Mouse (Mus musculus) heart, embryonic 16.5 days (tissue): ENCODE results near the gene Rbpj. TPM values are rescaled to one million over a fixed set of nuclear protein-coding genes. Genes with fewer than 3 reads are reported as not detected.

Source experiments
- ATAC-seq: fragments of 200-750 bp; cut with Nextera tagmentation; replicated peaks from 2 replicates; pipeline ENCODE4 v1.8.0; 2017; ENCODE audit warnings: moderate number of reproducible peaks; ENCODE audit not compliant: insufficient read depth, low FRiP score; ENCODE audit errors: extremely low read depth
- H3K27ac ChIP-seq: fragments of 300-500 bp; sonication (generic); 2 replicates; pipeline ENCODE4 v1.5.1; 2014; ENCODE audit warnings: mild to moderate bottlenecking, low read length, control low read depth, moderate library complexity
- H3K27me3 ChIP-seq: fragments of 300-500 bp; sonication (generic); 2 replicates; pipeline ENCODE4 v1.6.1; 2014; ENCODE audit warnings: low read length, mixed read lengths; ENCODE audit not compliant: control insufficient read depth, insufficient read depth
- H3K36me3 ChIP-seq: fragments of 300-500 bp; sonication (generic); 2 replicates; pipeline ENCODE4 v1.6.1; 2014; ENCODE audit not compliant: control insufficient read depth, insufficient read depth
- H3K4me1 ChIP-seq: fragments of 300-500 bp; sonication (generic); 2 replicates; pipeline ENCODE4 v1.6.1; 2014; ENCODE audit warnings: low read length, mixed read lengths; ENCODE audit not compliant: control insufficient read depth, insufficient read depth
- H3K4me2 ChIP-seq: fragments of 300-500 bp; sonication (generic); 2 replicates; pipeline ENCODE4 v1.6.1; 2014; ENCODE audit warnings: low read depth, mild to moderate bottlenecking, control low read depth, low read length
- H3K4me3 ChIP-seq: fragments of 300-500 bp; sonication (generic); 2 replicates; pipeline ENCODE4 v1.5.1; 2014; ENCODE audit warnings: mild to moderate bottlenecking, control low read depth, low read length
- H3K9ac ChIP-seq: fragments of 300-500 bp; sonication (generic); 2 replicates; pipeline ENCODE4 v1.6.1; 2014; ENCODE audit warnings: low read length, control low read depth
- H3K9me3 ChIP-seq: fragments of 300-500 bp; sonication (generic); replicated peaks from 2 replicates; pipeline ENCODE4 v1.6.1; 2016; ENCODE audit warnings: low read length; ENCODE audit not compliant: control insufficient read depth
- WGBS: fragments of 180-500 bp; shearing (Covaris S2); extraction: QIAGEN DNeasy Blood & Tissue Kit; methylation state at CpG from one replicate; pipeline ENCODE4 v1.1.7; 2014; 5-methylcytosine and 5-hydroxymethylcytosine counted together
- polyA plus RNA-seq: library from polyadenylated mRNA; unstranded; fragments of >200 nt; fragmentation: Nextera tagmentation; extraction: Ambion mirVana; gene quantifications from 2 replicates; pipeline ENCODE4 v1.2.1, GENCODE M21; 2015

The Rbpj gene
- polyA plus RNA-seq, 1 experiment from 2014 or later = 20.3 TPM

DNA sequence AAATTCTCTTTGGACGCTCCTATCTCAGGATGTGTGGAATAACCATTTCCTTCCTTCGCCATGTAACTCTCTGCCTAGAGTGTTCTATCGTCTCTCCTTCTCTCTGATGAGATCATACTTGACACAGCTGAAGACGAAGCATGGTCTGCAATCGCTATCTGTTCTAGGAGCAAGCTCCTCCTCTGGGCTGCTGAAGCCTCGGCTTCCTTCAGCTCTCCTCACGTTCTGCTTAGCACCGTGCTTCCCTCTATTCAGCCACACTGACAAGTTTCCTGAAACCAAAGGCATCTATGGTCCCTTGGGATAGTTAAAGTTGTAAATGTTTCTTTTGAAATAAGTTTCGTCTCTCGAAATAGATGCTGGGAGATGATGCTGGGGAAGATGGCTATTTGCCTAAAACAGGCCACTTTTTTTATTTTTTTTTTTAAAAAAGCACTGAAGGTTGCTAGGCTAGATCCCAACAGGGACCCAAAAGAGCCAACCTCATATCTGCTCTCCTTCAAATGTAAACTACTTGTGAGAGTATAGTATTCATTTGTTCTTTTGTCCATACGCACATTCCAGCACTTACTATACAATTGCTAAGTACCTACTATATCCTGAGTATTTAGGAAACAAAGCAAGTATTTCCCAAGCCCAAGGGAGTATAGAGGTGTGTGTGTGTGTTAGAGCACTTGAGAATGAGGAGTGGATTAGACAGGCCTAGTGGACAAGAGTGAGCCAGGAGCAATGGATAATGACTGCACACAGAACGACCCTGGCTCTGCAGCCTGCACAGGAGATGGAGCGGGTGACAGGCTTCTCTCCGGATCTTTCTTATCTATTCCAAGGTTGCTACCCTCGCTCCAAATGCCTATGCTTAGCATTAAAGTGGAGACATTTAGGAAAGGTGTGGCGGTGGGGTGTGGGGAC, 726 bp downstream of the Rbpj start:
- no peaks in the 10 kb centered on the region for H3K9me3 ChIP-seq
- H3K36me3 ChIP-seq = no peaks in the 10 kb centered on the region
- H3K27ac ChIP-seq = no peak overlapping the region
- ATAC-seq = no peak
- WGBS = 55% methylated on average over 16 of the region's 16 CpGs
- H3K4me2 ChIP-seq = no peak overlapping the region
- peaks cover 16% of the 10 kb centered on the region for H3K4me1 ChIP-seq
- H3K27me3 ChIP-seq = no peaks in the 10 kb centered on the region
- no peak overlapping the region for H3K4me3 ChIP-seq
- H3K9ac ChIP-seq = no peak overlapping the region

- Histone ChIP-seq H3K9me3 (no peaks in the 10 kb centered on the region), H3K36me3 (no peaks in the 10 kb centered on the region), H3K4me1 (peaks cover 19% of the 10 kb centered on the region), H3K27ac (no peak overlapping the region), H3K4me2 (no peak overlapping the region), H3K9ac (no peak overlapping the region), H3K4me3 (no peak overlapping the region), H3K27me3 (no peaks in the 10 kb centered on the region)
- no peak for ATAC-seq
- WGBS = 85% methylated on average over 9 of the region's 9 CpGs
These were observed 1.6 kb downstream of the Rbpj start for GRCm38 (mm10) chr5:53467602-53468001.

- no peak overlapping the region for H3K27ac ChIP-seq
- H3K9me3 ChIP-seq = no peaks in the 10 kb centered on the region
- no peak overlapping the region for H3K4me3 ChIP-seq
- peaks cover 23% of the 10 kb centered on the region for H3K4me1 ChIP-seq
- no peak for ATAC-seq
- H3K27me3 ChIP-seq = no peaks in the 10 kb centered on the region
- 71% methylated on average over 8 of the region's 8 CpGs for WGBS
- no peak overlapping the region for H3K9ac ChIP-seq
- H3K36me3 ChIP-seq = no peaks in the 10 kb centered on the region
- H3K4me2 ChIP-seq = no peak overlapping the region
These were observed 2.4 kb downstream of the Rbpj start for GRCm38 (mm10) chr5:53468366-53468765.

GRCm38 (mm10) chr5:53469098-53469776, 3.3 kb downstream of the Rbpj start:
- no peaks in the 10 kb centered on the region for H3K9me3 ChIP-seq
- H3K9ac ChIP-seq = peak overlapping the region; percentile 49
- H3K4me2 ChIP-seq = peak overlapping the region; percentile 63
- H3K27ac ChIP-seq = peak overlapping the region; percentile 82
- WGBS = 37% methylated on average over 6 of the region's 6 CpGs
- no peaks in the 10 kb centered on the region for H3K36me3 ChIP-seq
- peaks cover 23% of the 10 kb centered on the region for H3K4me1 ChIP-seq
- H3K4me3 ChIP-seq = peak overlapping the region; percentile 35
- H3K27me3 ChIP-seq = no peaks in the 10 kb centered on the region
- ATAC-seq = peak; percentile 49; the same call in 1 of the 2 replicates

GRCm38 (mm10) chr5:53469777-53470131, 3.8 kb downstream of the Rbpj start:
- 0 out of 2 replicates have a peak, but pooled peaks have one; percentile 41 for ATAC-seq
- Histone ChIP-seq H3K4me2 (peak overlapping the region; percentile 63), H3K4me1 (peaks cover 23% of the 10 kb centered on the region), H3K27ac (peak overlapping the region; percentile 82), H3K9ac (peak overlapping the region; percentile 49), H3K36me3 (no peaks in the 10 kb centered on the region), H3K4me3 (peak overlapping the region; percentile 35), H3K9me3 (no peaks in the 10 kb centered on the region), H3K27me3 (no peaks in the 10 kb centered on the region)
- 28% methylated on average over 9 of the region's 9 CpGs for WGBS

GRCm38 (mm10) chr5:53470141-53471079, 4.5 kb downstream of the Rbpj start:
- Histone ChIP-seq H3K9ac (peak overlapping the region; percentile 49), H3K4me2 (peak overlapping the region; percentile 63), H3K4me1 (peaks cover 23% of the 10 kb centered on the region), H3K27ac (peak overlapping the region; percentile 82), H3K27me3 (no peaks in the 10 kb centered on the region), H3K9me3 (no peaks in the 10 kb centered on the region), H3K4me3 (peak overlapping the region; percentile 35), H3K36me3 (no peaks in the 10 kb centered on the region)
- WGBS = 20% methylated on average over 16 of the region's 16 CpGs
- peak; percentile 39; the same call in 1 of the 2 replicates for ATAC-seq

GRCm38 (mm10) chr5:53472485-53472884, 6.5 kb downstream of the Rbpj start:
- no peaks in the 10 kb centered on the region for H3K36me3 ChIP-seq
- peak overlapping the region; percentile 25; the same call in 1 of the 2 replicates for H3K27ac ChIP-seq
- no peaks in the 10 kb centered on the region for H3K27me3 ChIP-seq
- WGBS = 61% methylated on average over 11 of the region's 11 CpGs
- peaks cover 23% of the 10 kb centered on the region for H3K4me1 ChIP-seq
- no peak; the same call in 1 of the 2 replicates for ATAC-seq
- no peak overlapping the region for H3K4me3 ChIP-seq
- no peaks in the 10 kb centered on the region for H3K9me3 ChIP-seq
- H3K4me2 ChIP-seq = no peak overlapping the region
- no peak overlapping the region for H3K9ac ChIP-seq

GRCm38 (mm10) chr5:53479161-53479560, 13.2 kb downstream of the Rbpj start:
- Histone ChIP-seq H3K27ac (no peak overlapping the region), H3K9me3 (no peaks in the 10 kb centered on the region), H3K36me3 (no peaks in the 10 kb centered on the region), H3K4me1 (no peaks in the 10 kb centered on the region), H3K27me3 (no peaks in the 10 kb centered on the region), H3K4me3 (no peak overlapping the region), H3K9ac (no peak overlapping the region), H3K4me2 (no peak overlapping the region)
- no peak for ATAC-seq
- WGBS = 73% methylated on average over 6 of the region's 6 CpGs
